In the genomic region with DNA sequence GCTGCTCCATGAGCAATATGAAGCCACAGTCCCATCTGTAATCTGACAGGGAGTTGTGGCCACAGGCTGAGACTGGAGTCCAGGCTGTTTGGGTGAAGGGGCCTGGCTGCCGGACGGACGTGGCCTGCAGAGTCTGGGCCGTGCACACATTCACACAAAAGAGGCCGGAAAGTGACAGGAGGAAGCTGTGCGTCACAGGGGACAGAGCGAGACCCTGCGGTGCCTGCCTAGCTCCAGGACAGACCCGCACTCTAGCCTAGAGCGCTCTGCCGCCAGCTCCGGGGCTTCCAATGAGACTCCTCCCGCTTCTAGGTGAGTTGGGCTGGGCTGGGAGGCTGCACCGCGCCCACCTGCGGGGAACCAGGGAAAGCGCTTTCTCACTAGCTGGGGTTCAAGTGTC, we compare ENCODE assay signal across 8 mouse cellular contexts. TPM values are rescaled to one million over a fixed set of nuclear protein-coding genes. Genes with fewer than 3 reads are reported as not detected.
DNase-seq lines count a peak whose midpoint lies in the region; ATAC-seq and TF ChIP-seq lines count a peak whose summit lies in the region.

Gene Adgrl4, plus strand, starts transcription at position 195 of the 400 bp plus-strand sequence.

- no peak for TF ChIP-seq CTCF in lung, adult 2 months (IDR thresholded peaks at IDR 0.05; ENCODE audit: insufficient read depth, low read length)

- H3K36me3 ChIP-seq in forebrain, embryonic 13.5 days (ENCODE audit: poor library complexity, severe bottlenecking), result no peaks in the 10 kb centered on the region
- no peaks in the 10 kb centered on the region for H3K36me3 ChIP-seq in neural tube, embryonic 15.5 days

- H3K4me1 ChIP-seq in forebrain, embryonic 13.5 days, result peaks cover 5% of the 10 kb centered on the region; the same call in 1 of the 2 replicates
- H3K4me1 ChIP-seq in lung, adult 2 months (ENCODE audit: control insufficient read depth, insufficient read depth, low read length), result no peaks in the 10 kb centered on the region
- 0 out of 2 replicates have a peak, but pooled peaks cover 5% of the 10 kb centered on the region for H3K4me1 ChIP-seq in neural tube, embryonic 15.5 days

- no peaks in the 10 kb centered on the region for H3K9me3 ChIP-seq in forebrain, embryonic 13.5 days (replicated peaks)
- H3K9me3 ChIP-seq in neural tube, embryonic 15.5 days (replicated peaks), result no peaks in the 10 kb centered on the region

- no peak within 1 kb of the TSS for H3K27ac ChIP-seq in forebrain, embryonic 13.5 days
- no peak within 1 kb of the TSS for H3K27ac ChIP-seq in neural tube, embryonic 15.5 days (replicated peaks)

- no peaks in the 10 kb centered on the region for H3K27me3 ChIP-seq in forebrain, embryonic 13.5 days
- H3K27me3 ChIP-seq in neural tube, embryonic 15.5 days (replicated peaks), result no peaks in the 10 kb centered on the region

- H3K4me3 ChIP-seq in forebrain, embryonic 13.5 days, result peak within 1 kb of the TSS; percentile 12; the same call in 1 of the 2 replicates
- peak within 1 kb of the TSS; percentile 91 for H3K4me3 ChIP-seq in lung, adult 2 months (replicated peaks; ENCODE audit: extremely low read depth, low read depth, low read length)
- H3K4me3 ChIP-seq in neural tube, embryonic 15.5 days (replicated peaks), result peak within 1 kb of the TSS; percentile 22

- peak; percentile 88; the same call in 1 of the 2 replicates for TF ChIP-seq POLR2A in lung, adult 2 months (IDR thresholded peaks at IDR 0.05; ENCODE audit: borderline replicate concordance, extremely low read depth, low read depth, low read length)

- intact Hi-C loops in heart, postnatal 10 days (cut with DNase I), result loop anchor here (5.0 kb wide), 2 partner anchors 110 to 145 kb away; no protein-coding TSS in a partner anchor

- no peak for DNase-seq in layer of hippocampus, adult 8-10 months (ENCODE audit: low spot score in 2 of 2)
- no peak for DNase-seq in layer of hippocampus, adult 9-10 months (ENCODE audit: low spot score)
- DNase-seq in heart, postnatal 10 days, result peak; percentile 48
- peak; percentile 67 to 84 for DNase-seq in kidney, postnatal 25 days
- DNase-seq in lung, adult 2 months, result peak; percentile 41
- no peak for DNase-seq in spleen, postnatal 36 days (ENCODE audit: low spot score in 2 of 2)

- peak within 1 kb of the TSS; percentile 51 for H3K4me2 ChIP-seq in forebrain, embryonic 13.5 days
- H3K4me2 ChIP-seq in neural tube, embryonic 15.5 days, result peak within 1 kb of the TSS; percentile 55

- H3K9ac ChIP-seq in forebrain, embryonic 13.5 days, result no peak within 1 kb of the TSS
- H3K9ac ChIP-seq in neural tube, embryonic 15.5 days (replicated peaks), result no peak within 1 kb of the TSS

- peak; percentile 43 for ATAC-seq in forebrain, embryonic 13.5 days
- peak; percentile 28; the same call in 1 of the 2 replicates for ATAC-seq in neural tube, embryonic 15.5 days (ENCODE audit: low FRiP score)

- 3% methylated on average over 17 of the region's 17 CpGs for WGBS in forebrain, embryonic 13.5 days
- 3% methylated on average over 17 of the region's 17 CpGs for WGBS in lung, adult 2 months
- 4% methylated on average over 17 of the region's 17 CpGs for WGBS in neural tube, embryonic 15.5 days

RNA-seq across cellular contexts. Expression of gene Adgrl4, which starts in this region (rescaled TPM):
- total RNA-seq in layer of hippocampus, adult 8-10 months (2022), result 10 to 100 TPM; 13.7 to 32.5 (median 19.5) TPM
- polyA plus RNA-seq in forebrain, embryonic 13.5 days (2015; fragmentation: Nextera tagmentation; extraction: Ambion mirVana), result 8.1 and 8.2 TPM in 2 replicates
- total RNA-seq in heart, postnatal 10 days (2021), result 10 to 100 TPM; 91.3 to 95.4 TPM
- 50.2 and 76.9 TPM in 2 replicates for polyA plus RNA-seq in lung, adult 2 months (2012; rRNA removed)
- polyA plus RNA-seq in neural tube, embryonic 15.5 days (2015; fragmentation: Nextera tagmentation; extraction: Ambion mirVana), result 12.2 and 16.5 TPM in 2 replicates

Comparison
In these comparisons a context has a peak if more than half of its experiments do, and no peak if none do; other contexts are left out.
1. DNase-seq: peak in heart, postnatal 10 days (2 of 2), kidney, postnatal 25 days (2 of 2) and lung, adult 2 months (single experiment); none in layer of hippocampus, adult 8-10 months (0 of 2), layer of hippocampus, adult 9-10 months (single experiment) and spleen, postnatal 36 days (0 of 2).
2. H3K4me3 ChIP-seq: peak in every context shown above with its lines; median percentile 91 in lung, adult 2 months; 22 in neural tube, embryonic 15.5 days; 12 in forebrain, embryonic 13.5 days.